29 mouse cellular contexts compared by ENCODE assay signal in genomic region chr12:101770283-101771015, GRCm38 (mm10). TPM values are rescaled to one million over a fixed set of nuclear protein-coding genes. Genes with fewer than 3 reads are reported as not detected.
DNase-seq lines count a peak whose midpoint lies in the region; ATAC-seq and TF ChIP-seq lines count a peak whose summit lies in the region.
"Had no signal": no experiment of that assay in that cellular context is flagged by ENCODE, and none has a peak within 500 bp of the region (broad histone marks: within the 10 kb centered on the region; RNA-seq: fewer than 3 reads in every experiment).

No protein-coding gene starts in this region.

- H3K27ac ChIP-seq in heart, embryonic 10.5 days, result no peak overlapping the region
- H3K27ac ChIP-seq in limb, embryonic 14.5 days (replicated peaks; ENCODE audit: low read depth, low read length), result no peak overlapping the region
- no peak overlapping the region for H3K27ac ChIP-seq in limb, embryonic 10.5 days
- H3K27ac ChIP-seq: embryonic facial prominence, embryonic 13.5 days; forebrain, embryonic 10.5 days; forebrain, embryonic 13.5 days; hindbrain, embryonic 14.5 days; hindbrain, postnatal 0 days had no signal

- no peak overlapping the region for H3K4me3 ChIP-seq in heart, embryonic 10.5 days
- no peak overlapping the region for H3K4me3 ChIP-seq in limb, embryonic 14.5 days (replicated peaks; ENCODE audit: low read length)
- H3K4me3 ChIP-seq in limb, embryonic 10.5 days, result no peak overlapping the region
- H3K4me3 ChIP-seq: embryonic facial prominence, embryonic 13.5 days; forebrain, embryonic 10.5 days; forebrain, embryonic 13.5 days had no signal

- DNase-seq in heart, adult 11 months, result peak; percentile 62
- DNase-seq in heart, embryonic 10.5 days (ENCODE audit: low spot score), result no peak
- DNase-seq in limb, embryonic 14.5 days (ENCODE audit: low spot score), result no peak
- no peak for DNase-seq in limb, embryonic 10.5 days (ENCODE audit: low spot score)
- DNase-seq in lung, postnatal 25 days (ENCODE audit: low spot score), result peak; percentile 49
- no peak for DNase-seq in lung, postnatal 14 days
- DNase-seq in ovary, adult 18-20 months (ENCODE audit: low spot score), result peak; percentile 28
- no peak for DNase-seq in ovary, postnatal 36 days (ENCODE audit: low spot score)
- DNase-seq: adrenal gland, postnatal 10 days; adrenal gland, postnatal 36 days; B cell, adult 2 months; cerebellum, adult 2 months; cerebellum, adult 9-11 months; cerebellum, postnatal 25 days; gastrocnemius, postnatal 10 days; gastrocnemius, postnatal 36 days; heart, postnatal 14 days; heart, postnatal 4 days had no signal

- WGBS in heart, embryonic 10.5 days, result 52% methylated on average over 5 of the region's 5 CpGs
- 77% methylated on average over 5 of the region's 5 CpGs for WGBS in limb, embryonic 14.5 days
- WGBS in limb, embryonic 10.5 days, result 90% methylated on average over 5 of the region's 5 CpGs

- no peaks in the 10 kb centered on the region for H3K9me3 ChIP-seq in heart, embryonic 10.5 days
- H3K9me3 ChIP-seq in limb, embryonic 14.5 days (ENCODE audit: control insufficient read depth, low read length), result no peaks in the 10 kb centered on the region
- H3K9me3 ChIP-seq in limb, embryonic 10.5 days (replicated peaks), result no peaks in the 10 kb centered on the region
- H3K9me3 ChIP-seq: embryonic facial prominence, embryonic 13.5 days; forebrain, embryonic 10.5 days; forebrain, embryonic 13.5 days; G1E had no signal

- H3K4me1 ChIP-seq in heart, embryonic 10.5 days, result peaks cover 11% of the 10 kb centered on the region
- H3K4me1 ChIP-seq in limb, embryonic 14.5 days (ENCODE audit: control insufficient read depth, insufficient read depth, low read length), result peaks cover 12% of the 10 kb centered on the region; the same call in 1 of the 2 replicates
- H3K4me1 ChIP-seq in limb, embryonic 10.5 days, result peaks cover 8% of the 10 kb centered on the region; the same call in 1 of the 2 replicates

- H3K4me2 ChIP-seq in limb, embryonic 14.5 days (replicated peaks; ENCODE audit: low read depth, low read length, severe bottlenecking), result no peak overlapping the region
- H3K4me2 ChIP-seq: embryonic facial prominence, embryonic 13.5 days; forebrain, embryonic 13.5 days; heart, embryonic 11.5 days; hindbrain, embryonic 14.5 days had no signal

- no peak for TF ChIP-seq POLR2A in limb, embryonic 14.5 days (IDR thresholded peaks at IDR 0.05; ENCODE audit: borderline replicate concordance, extremely low read depth, insufficient read depth, insufficient read length)

- 0 out of 2 replicates have a peak, but pooled peaks have one; percentile 32 for ATAC-seq in limb, embryonic 14.5 days (ENCODE audit: low FRiP score, low read depth)
- ATAC-seq: forebrain, embryonic 13.5 days; forebrain, embryonic 16.5 days; hindbrain, postnatal 0 days; inflammation-experienced regulatory T-cells, adult 6 months; Patski had no signal

- H3K36me3 ChIP-seq in heart, embryonic 10.5 days, result no peaks in the 10 kb centered on the region
- 0 out of 2 replicates have a peak, but pooled peaks cover 7% of the 10 kb centered on the region for H3K36me3 ChIP-seq in limb, embryonic 14.5 days (ENCODE audit: control insufficient read depth, insufficient read depth, low read length)
- no peaks in the 10 kb centered on the region for H3K36me3 ChIP-seq in limb, embryonic 10.5 days
- H3K36me3 ChIP-seq: forebrain, embryonic 10.5 days; G1E had no signal

- no peaks in the 10 kb centered on the region for H3K27me3 ChIP-seq in heart, embryonic 10.5 days (ENCODE audit: insufficient read depth, poor library complexity, severe bottlenecking)
- no peaks in the 10 kb centered on the region for H3K27me3 ChIP-seq in limb, embryonic 14.5 days (ENCODE audit: control insufficient read depth, insufficient read depth, low read length)
- H3K27me3 ChIP-seq in limb, embryonic 10.5 days (ENCODE audit: low read depth, poor library complexity, severe bottlenecking), result no peaks in the 10 kb centered on the region
- H3K27me3 ChIP-seq: CH12.LX; embryonic facial prominence, embryonic 13.5 days; forebrain, embryonic 13.5 days; Patski had no signal

- no peak overlapping the region for H3K9ac ChIP-seq in limb, embryonic 14.5 days (ENCODE audit: low read depth, low read length, severe bottlenecking)
- H3K9ac ChIP-seq: embryonic facial prominence, embryonic 13.5 days; forebrain, embryonic 13.5 days; hindbrain, embryonic 14.5 days had no signal

RNA-seq across cellular contexts. Expression of gene Fbln5, which starts 48.4 kb away (rescaled TPM):
- 4.1 and 7.9 TPM in 2 replicates for polyA plus RNA-seq in heart, embryonic 10.5 days (2016; fragmentation: Nextera tagmentation; extraction: Ambion mirVana)
- 112 and 145 TPM in 2 replicates for polyA plus RNA-seq in limb, embryonic 14.5 days (2012; rRNA removed)
- polyA plus RNA-seq in limb, embryonic 14.5 days (2014; fragmentation: Nextera tagmentation; extraction: Ambion mirVana), result 164 and 177 TPM in 2 replicates
- polyA plus RNA-seq in limb, embryonic 10.5 days (2016; fragmentation: Nextera tagmentation; extraction: Ambion mirVana), result 10.5 and 16.1 TPM in 2 replicates
- polyA plus RNA-seq: G1E; inflammation-experienced regulatory T-cells, adult 6 months had no signal

RNA-seq across cellular contexts. Expression of gene Tc2n, which starts 52.1 kb away (rescaled TPM):
- polyA plus RNA-seq in heart, embryonic 10.5 days (2016; fragmentation: Nextera tagmentation; extraction: Ambion mirVana), result 0.08 and 0.17 TPM in 2 replicates
- polyA plus RNA-seq in limb, embryonic 14.5 days (2012; rRNA removed), result 0.36 and 0.48 TPM in 2 replicates
- 0.94 and 0.95 TPM in 2 replicates for polyA plus RNA-seq in limb, embryonic 14.5 days (2014; fragmentation: Nextera tagmentation; extraction: Ambion mirVana)
- 0.24 and 0.43 TPM in 2 replicates for polyA plus RNA-seq in limb, embryonic 10.5 days (2016; fragmentation: Nextera tagmentation; extraction: Ambion mirVana)
- polyA plus RNA-seq: G1E had no signal

Comparison
In these comparisons a context has a peak if more than half of its experiments do, and no peak if none do; other contexts are left out.
1. DNase-seq: peak in heart, adult 11 months (single experiment), lung, postnatal 25 days (single experiment) and ovary, adult 18-20 months (single experiment); none in heart, embryonic 10.5 days (single experiment), limb, embryonic 14.5 days (single experiment), limb, embryonic 10.5 days (single experiment), lung, postnatal 14 days (single experiment) and ovary, postnatal 36 days (single experiment).